17 mouse cellular contexts compared by ENCODE assay signal in genomic region chr17:15177390-15177789, GRCm38 (mm10).
"Had no signal": no experiment of that assay in that cellular context is flagged by ENCODE, and none has a peak within 500 bp of the region (broad histone marks: within the 10 kb centered on the region; RNA-seq: fewer than 3 reads in every experiment).

No protein-coding gene starts in this region.

- DNase-seq: kidney, adult 18-20 months; kidney, postnatal 25 days; layer of hippocampus, postnatal 36 days; liver, embryonic 13.5 days; retina, postnatal 1 day; right cerebral cortex, postnatal 25 days; spleen, adult 18-20 months; thymus, adult 18-20 months; thymus, postnatal 36 days had no signal

- H3K4me3 ChIP-seq: kidney, embryonic 15.5 days; left cerebral cortex, adult 2 months; liver, embryonic 13.5 days; midbrain, embryonic 12.5 days; midbrain, embryonic 15.5 days; neural tube, embryonic 12.5 days; neural tube, embryonic 15.5 days had no signal

- H3K4me2 ChIP-seq: kidney, embryonic 15.5 days; liver, embryonic 13.5 days; midbrain, embryonic 12.5 days; midbrain, embryonic 15.5 days; neural tube, embryonic 12.5 days; neural tube, embryonic 15.5 days had no signal

- H3K36me3 ChIP-seq: kidney, embryonic 15.5 days; liver, embryonic 13.5 days; midbrain, embryonic 12.5 days; midbrain, embryonic 15.5 days; neural tube, embryonic 12.5 days; neural tube, embryonic 15.5 days had no signal

- ATAC-seq: inflammation-experienced regulatory T-cells, adult 6 months; intestine, embryonic 16.5 days; midbrain, embryonic 15.5 days had no signal

- H3K9ac ChIP-seq: kidney, embryonic 15.5 days; liver, embryonic 13.5 days; midbrain, embryonic 12.5 days; midbrain, embryonic 15.5 days; neural tube, embryonic 12.5 days; neural tube, embryonic 15.5 days had no signal

- H3K27me3 ChIP-seq: midbrain, embryonic 12.5 days; midbrain, embryonic 15.5 days had no signal

- H3K27ac ChIP-seq: kidney, embryonic 15.5 days; left cerebral cortex, adult 2 months; liver, embryonic 13.5 days; midbrain, embryonic 12.5 days; midbrain, embryonic 15.5 days; neural tube, embryonic 12.5 days; neural tube, embryonic 15.5 days had no signal

- H3K9me3 ChIP-seq: kidney, embryonic 15.5 days; liver, embryonic 13.5 days; midbrain, embryonic 12.5 days; midbrain, embryonic 15.5 days; neural tube, embryonic 12.5 days; neural tube, embryonic 15.5 days had no signal
